ENCODE assay signal across 19 mouse cellular contexts in the genomic region with DNA sequence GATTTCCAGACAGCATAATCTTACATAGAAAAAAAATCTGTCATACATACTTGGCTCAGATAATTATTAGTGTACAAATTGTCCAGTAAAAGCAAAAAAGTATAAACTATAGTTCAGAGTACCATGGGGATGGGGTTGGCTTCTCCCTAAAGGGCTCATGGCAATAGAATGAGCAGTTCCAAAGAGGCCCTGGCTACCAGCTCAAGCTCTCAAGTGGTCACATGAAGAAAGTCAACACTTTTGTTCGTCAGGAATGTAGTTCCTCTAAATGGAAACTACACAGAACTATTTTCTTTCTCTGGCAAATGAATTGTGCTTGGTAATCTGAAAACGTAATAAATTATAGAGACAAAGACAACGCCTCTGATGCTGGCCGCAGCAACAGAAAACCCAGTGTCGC.
"Had no signal": no experiment of that assay in that cellular context is flagged by ENCODE, and none has a peak within 500 bp of the region (broad histone marks: within the 10 kb centered on the region; RNA-seq: fewer than 3 reads in every experiment).

No protein-coding gene starts in this region.

- ATAC-seq: intestine, postnatal 0 days; liver, embryonic 12.5 days; midbrain, embryonic 15.5 days had no signal

- H3K27ac ChIP-seq: limb, embryonic 10.5 days; limb, embryonic 13.5 days; liver, embryonic 12.5 days; liver, embryonic 15.5 days; macrophage; midbrain, embryonic 15.5 days; neural tube, embryonic 13.5 days; stomach, embryonic 15.5 days had no signal

- DNase-seq: kidney, postnatal 10 days; kidney, postnatal 4 days; layer of hippocampus, adult 9-11 months; liver; right cerebral cortex, adult 18-20 months; right cerebral cortex, postnatal 14 days; right cerebral cortex, postnatal 4 days; spleen, adult 18-20 months; thymus, postnatal 36 days had no signal

- H3K36me3 ChIP-seq: limb, embryonic 13.5 days; liver, embryonic 12.5 days; liver, embryonic 15.5 days; midbrain, embryonic 12.5 days; midbrain, embryonic 15.5 days; neural tube, embryonic 13.5 days; stomach, embryonic 15.5 days had no signal

- H3K4me2 ChIP-seq: limb, embryonic 13.5 days; liver, embryonic 12.5 days; liver, embryonic 15.5 days; midbrain, embryonic 12.5 days; midbrain, embryonic 15.5 days; neural tube, embryonic 13.5 days; stomach, embryonic 15.5 days had no signal

- H3K27me3 ChIP-seq: limb, embryonic 13.5 days; liver, embryonic 12.5 days; midbrain, embryonic 12.5 days; midbrain, embryonic 15.5 days; neural tube, embryonic 13.5 days; stomach, embryonic 15.5 days had no signal

- H3K4me1 ChIP-seq: stomach, embryonic 15.5 days had no signal

- H3K4me3 ChIP-seq: limb, embryonic 10.5 days; limb, embryonic 13.5 days; liver, embryonic 12.5 days; liver, embryonic 15.5 days; midbrain, embryonic 12.5 days; midbrain, embryonic 15.5 days; neural tube, embryonic 13.5 days; stomach, embryonic 15.5 days had no signal

- H3K9me3 ChIP-seq: limb, embryonic 10.5 days; limb, embryonic 13.5 days; liver, embryonic 12.5 days; liver, embryonic 15.5 days; midbrain, embryonic 12.5 days; midbrain, embryonic 15.5 days; neural tube, embryonic 13.5 days; stomach, embryonic 15.5 days had no signal

- H3K9ac ChIP-seq: limb, embryonic 13.5 days; liver, embryonic 12.5 days; liver, embryonic 15.5 days; midbrain, embryonic 12.5 days; midbrain, embryonic 15.5 days; neural tube, embryonic 13.5 days; stomach, embryonic 15.5 days had no signal
